Mouse (Mus musculus) embryonic facial prominence, embryonic 13.5 days (tissue): ENCODE results near the gene Olfr102. TPM values are rescaled to one million over a fixed set of nuclear protein-coding genes. Genes with fewer than 3 reads are reported as not detected.

Experiments
- ATAC-seq: fragments of 200-750 bp; cut with Nextera tagmentation; 2 replicates; pipeline ENCODE4 v1.8.0; 2017; ENCODE audit warnings: low read depth; ENCODE audit not compliant: insufficient number of reproducible peaks, insufficient read depth, low FRiP score, low TSS enrichment
- H3K27ac ChIP-seq: fragments of 300-500 bp; sonication (generic); 2 replicates; pipeline ENCODE4 v1.5.1; 2015; ENCODE audit warnings: moderate library complexity, mild to moderate bottlenecking, inconsistent platforms
- H3K27me3 ChIP-seq: fragments of 300-500 bp; sonication (generic); 2 replicates; pipeline ENCODE4 v1.6.1; 2015; ENCODE audit warnings: mild to moderate bottlenecking, inconsistent platforms
- H3K36me3 ChIP-seq: fragments of 300-500 bp; sonication (generic); 2 replicates; pipeline ENCODE4 v1.6.1; 2015; ENCODE audit warnings: mild to moderate bottlenecking, inconsistent platforms
- H3K4me1 ChIP-seq: fragments of 300-500 bp; sonication (generic); 2 replicates; pipeline ENCODE4 v1.6.1; 2015; ENCODE audit warnings: inconsistent platforms
- H3K4me2 ChIP-seq: fragments of 300-500 bp; sonication (generic); 2 replicates; pipeline ENCODE4 v1.6.1; 2015; ENCODE audit warnings: moderate library complexity, mild to moderate bottlenecking, inconsistent platforms
- H3K4me3 ChIP-seq: fragments of 300-500 bp; sonication (generic); 2 replicates; pipeline ENCODE4 v1.5.1; 2015; ENCODE audit warnings: mild to moderate bottlenecking, inconsistent platforms
- H3K9ac ChIP-seq: fragments of 300-500 bp; sonication (generic); 2 replicates; pipeline ENCODE4 v1.6.1; 2015; ENCODE audit warnings: mild to moderate bottlenecking, inconsistent platforms
- H3K9me3 ChIP-seq: fragments of 300-500 bp; sonication (generic); 2 replicates; pipeline ENCODE4 v1.6.1; 2016; ENCODE audit warnings: inconsistent platforms
- whole genome bisulfite sequencing: fragments of 180-500 bp; shearing (Covaris S2); methylation state at CpG from one replicate; pipeline ENCODE4 v1.1.7; 2015; ENCODE audit warnings: mixed read lengths; 5-methylcytosine and 5-hydroxymethylcytosine counted together
- polyA plus RNA-seq: library from polyadenylated mRNA; unstranded; fragments of >200 nt; fragmentation: Nextera tagmentation; extraction: Ambion mirVana; gene quantifications from 2 replicates; pipeline ENCODE4 v1.2.1, GENCODE M21; 2015

Gene Olfr102
- not detected in 2 replicates for polyA plus RNA-seq

GRCm38 (mm10) chr17:37316954-37317353, at the start of gene Olfr102:
TSS of gene Olfr102 (minus strand) at chr17:37317054.
- Histone ChIP-seq H3K27me3 (no peaks in the 10 kb centered on the region), H3K27ac (no peak within 1 kb of the TSS), H3K36me3 (no peaks in the 10 kb centered on the region), H3K4me3 (no peak within 1 kb of the TSS), H3K9ac (no peak within 1 kb of the TSS), H3K4me2 (no peak within 1 kb of the TSS), H3K9me3 (no peaks in the 10 kb centered on the region), H3K4me1 (no peaks in the 10 kb centered on the region)
- ATAC-seq, result no peak

- no peak within 1 kb of the TSS for H3K27ac ChIP-seq
- H3K4me3 ChIP-seq, result no peak within 1 kb of the TSS
- no peaks in the 10 kb centered on the region for H3K27me3 ChIP-seq
- H3K4me1 ChIP-seq, result no peaks in the 10 kb centered on the region
- no peaks in the 10 kb centered on the region for H3K36me3 ChIP-seq
- no peak within 1 kb of the TSS for H3K9ac ChIP-seq
- ATAC-seq, result no peak
- no peaks in the 10 kb centered on the region for H3K9me3 ChIP-seq
- no peak within 1 kb of the TSS for H3K4me2 ChIP-seq
Measured at GRCm38 (mm10) chr17:37359282-37359681, 42.4 kb upstream of the Olfr102 start, which contains the start of gene Olfr104-ps. TSS of gene Olfr104-ps (plus strand) at chr17:37359582.

GRCm38 (mm10) chr17:37339598-37339997, 22.7 kb upstream of the Olfr102 start, which contains the start of gene Olfr103:
TSS of gene Olfr103 (minus strand) at chr17:37339698.
- 90% methylated on average over 2 of the region's 2 CpGs for WGBS
- H3K4me3 ChIP-seq, result no peak within 1 kb of the TSS
- no peak for ATAC-seq
- H3K36me3 ChIP-seq, result no peaks in the 10 kb centered on the region
- H3K9me3 ChIP-seq, result no peaks in the 10 kb centered on the region
- H3K9ac ChIP-seq, result no peak within 1 kb of the TSS
- no peak within 1 kb of the TSS for H3K4me2 ChIP-seq
- no peaks in the 10 kb centered on the region for H3K4me1 ChIP-seq
- no peaks in the 10 kb centered on the region for H3K27me3 ChIP-seq
- no peak within 1 kb of the TSS for H3K27ac ChIP-seq

GRCm38 (mm10) chr17:37310146-37310699, 6.6 kb downstream of the Olfr102 start:
- WGBS, result 52% methylated on average over 2 of the region's 2 CpGs
- H3K36me3 ChIP-seq, result no peaks in the 10 kb centered on the region
- no peak overlapping the region for H3K4me3 ChIP-seq
- ATAC-seq, result no peak
- H3K27ac ChIP-seq, result no peak overlapping the region
- H3K4me1 ChIP-seq, result no peaks in the 10 kb centered on the region
- H3K9ac ChIP-seq, result no peak overlapping the region
- H3K9me3 ChIP-seq, result no peaks in the 10 kb centered on the region
- H3K4me2 ChIP-seq, result no peak overlapping the region
- no peaks in the 10 kb centered on the region for H3K27me3 ChIP-seq

GRCm38 (mm10) chr17:37308483-37308882, 8.4 kb downstream of the Olfr102 start:
- Histone ChIP-seq H3K27me3 (no peaks in the 10 kb centered on the region), H3K4me1 (no peaks in the 10 kb centered on the region), H3K9ac (no peak overlapping the region), H3K4me3 (no peak overlapping the region), H3K4me2 (no peak overlapping the region), H3K36me3 (no peaks in the 10 kb centered on the region), H3K27ac (no peak overlapping the region), H3K9me3 (no peaks in the 10 kb centered on the region)
- no peak for ATAC-seq
- WGBS, result 38% methylated on average over 4 of the region's 4 CpGs

GRCm38 (mm10) chr17:37304213-37304612, 12.6 kb downstream of the Olfr102 start, which contains the start of gene Olfr101:
TSS of gene Olfr101 (minus strand) at chr17:37304313.
- no peaks in the 10 kb centered on the region for H3K27me3 ChIP-seq
- no peak within 1 kb of the TSS for H3K4me3 ChIP-seq
- WGBS, result 77% methylated on average over 4 of the region's 4 CpGs
- no peak within 1 kb of the TSS for H3K4me2 ChIP-seq
- H3K9me3 ChIP-seq, result no peaks in the 10 kb centered on the region
- H3K27ac ChIP-seq, result no peak within 1 kb of the TSS
- H3K9ac ChIP-seq, result no peak within 1 kb of the TSS
- H3K4me1 ChIP-seq, result no peaks in the 10 kb centered on the region
- no peaks in the 10 kb centered on the region for H3K36me3 ChIP-seq
- ATAC-seq, result no peak

GRCm38 (mm10) chr17:37283360-37283759, 33.5 kb downstream of the Olfr102 start, which contains the start of gene Olfr99:
TSS of gene Olfr99 (minus strand) at chr17:37283460.
- Histone ChIP-seq H3K36me3 (no peaks in the 10 kb centered on the region), H3K4me2 (no peak within 1 kb of the TSS), H3K4me3 (no peak within 1 kb of the TSS), H3K27ac (no peak within 1 kb of the TSS), H3K9ac (no peak within 1 kb of the TSS), H3K9me3 (no peaks in the 10 kb centered on the region), H3K4me1 (no peaks in the 10 kb centered on the region), H3K27me3 (no peaks in the 10 kb centered on the region)
- no peak for ATAC-seq
- 79% methylated on average over 1 of the region's 1 CpGs for WGBS

- Histone ChIP-seq H3K4me1 (no peaks in the 10 kb centered on the region), H3K4me3 (no peak overlapping the region), H3K9me3 (no peaks in the 10 kb centered on the region), H3K27me3 (no peaks in the 10 kb centered on the region), H3K27ac (no peak overlapping the region), H3K9ac (no peak overlapping the region), H3K4me2 (no peak overlapping the region), H3K36me3 (no peaks in the 10 kb centered on the region)
- 65% methylated on average over 1 of the region's 1 CpGs for WGBS
- ATAC-seq, result no peak
Measured at GRCm38 (mm10) chr17:37280331-37280730, 36.5 kb downstream of the Olfr102 start.

- H3K4me1 ChIP-seq, result no peaks in the 10 kb centered on the region
- no peaks in the 10 kb centered on the region for H3K36me3 ChIP-seq
- H3K4me2 ChIP-seq, result no peak overlapping the region
- H3K4me3 ChIP-seq, result no peak overlapping the region
- no peaks in the 10 kb centered on the region for H3K27me3 ChIP-seq
- no peak overlapping the region for H3K9ac ChIP-seq
- no peak overlapping the region for H3K27ac ChIP-seq
- ATAC-seq, result no peak
- no peaks in the 10 kb centered on the region for H3K9me3 ChIP-seq
Measured at GRCm38 (mm10) chr17:37276573-37276972, 40.3 kb downstream of the Olfr102 start.

- Histone ChIP-seq H3K36me3 (no peaks in the 10 kb centered on the region), H3K4me1 (no peaks in the 10 kb centered on the region), H3K27me3 (peaks cover 7% of the 10 kb centered on the region), H3K4me3 (no peak overlapping the region), H3K4me2 (no peak overlapping the region), H3K9me3 (no peaks in the 10 kb centered on the region), H3K27ac (no peak overlapping the region), H3K9ac (no peak overlapping the region)
- ATAC-seq, result no peak
- WGBS, result 68% methylated on average over 2 of the region's 2 CpGs
Measured at GRCm38 (mm10) chr17:37275626-37276248, 41.1 kb downstream of the Olfr102 start.

GRCm38 (mm10) chr17:37270702-37271092, 46.2 kb downstream of the Olfr102 start:
- no peaks in the 10 kb centered on the region for H3K9me3 ChIP-seq
- H3K27ac ChIP-seq, result no peak overlapping the region
- ATAC-seq, result 0 out of 2 replicates have a peak, but pooled peaks have one; percentile 67
- peak overlapping the region; percentile 90 for H3K4me2 ChIP-seq
- no peak overlapping the region for H3K9ac ChIP-seq
- 68% methylated on average over 8 of the region's 8 CpGs for WGBS
- H3K4me3 ChIP-seq, result peak overlapping the region; percentile 51
- peaks cover 11% of the 10 kb centered on the region for H3K27me3 ChIP-seq
- no peaks in the 10 kb centered on the region for H3K36me3 ChIP-seq
- H3K4me1 ChIP-seq, result no peaks in the 10 kb centered on the region

- Histone ChIP-seq H3K9ac (peak within 1 kb of the TSS; percentile 61), H3K36me3 (no peaks in the 10 kb centered on the region), H3K4me2 (peak within 1 kb of the TSS; percentile 90), H3K4me3 (peak within 1 kb of the TSS; percentile 51), H3K27ac (no peak within 1 kb of the TSS), H3K4me1 (no peaks in the 10 kb centered on the region), H3K27me3 (peaks cover 11% of the 10 kb centered on the region), H3K9me3 (no peaks in the 10 kb centered on the region)
- 3% methylated on average over 26 of the region's 26 CpGs for WGBS
- peak; percentile 79 for ATAC-seq
Measured at GRCm38 (mm10) chr17:37270058-37270701, 46.7 kb downstream of the Olfr102 start, which contains the start of gene H2-M3. TSS of gene H2-M3 (plus strand) at chr17:37270220.
